Mouse (Mus musculus): ENCODE measurements around the gene Ajap1. TPM values are rescaled to one million over a fixed set of nuclear protein-coding genes. Genes with fewer than 3 reads are reported as not detected.

Gene Ajap1
- polyA plus RNA-seq (2015; fragmentation: Nextera tagmentation; extraction: Ambion mirVana): 0.13 and 0.66 TPM in 2 replicates

DNA sequence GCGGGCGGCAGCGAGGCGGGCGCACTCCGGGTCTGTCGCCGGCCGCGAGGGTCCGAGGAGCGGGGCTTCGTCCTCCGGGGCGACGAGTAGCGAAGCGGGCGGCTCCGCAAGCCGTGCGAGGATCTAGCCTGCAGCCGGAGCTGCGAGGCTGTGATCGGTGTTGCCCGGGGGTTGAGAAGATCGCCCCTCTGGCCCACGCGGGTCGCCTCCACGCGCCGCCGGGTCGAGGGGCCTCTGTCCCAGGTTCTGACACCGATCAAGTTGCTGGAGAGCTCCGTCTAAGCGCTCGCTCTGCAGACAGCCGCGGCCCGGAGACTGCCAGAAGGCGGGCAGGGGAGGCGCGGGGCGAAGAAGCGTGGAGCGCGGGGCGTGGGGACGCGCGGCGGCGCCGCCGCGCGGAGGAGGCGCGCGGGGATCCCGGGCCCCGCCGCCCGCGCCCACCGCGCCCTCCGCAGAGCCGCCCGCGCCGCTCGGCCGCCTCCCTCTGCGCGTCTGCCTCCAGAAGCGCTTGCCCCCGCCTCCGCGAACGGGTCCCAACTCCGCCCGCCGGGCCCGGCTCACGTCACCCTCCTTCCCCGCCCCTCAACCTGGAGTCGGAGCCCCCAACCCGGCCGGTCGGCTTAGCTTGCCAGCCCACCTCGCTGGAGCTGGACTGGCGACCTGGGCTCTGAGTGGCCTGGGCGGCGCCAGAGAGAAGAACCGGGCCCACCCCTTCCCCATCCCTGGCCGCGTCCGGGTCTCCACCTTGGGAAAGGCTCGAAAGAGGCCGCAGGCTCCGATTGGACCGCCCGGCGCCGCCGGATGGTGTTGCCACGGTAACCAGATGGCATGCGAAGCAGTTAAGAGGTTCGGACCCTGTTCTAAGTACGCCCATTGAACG, at the start of gene Ajap1:
TSS of gene Ajap1 (minus strand) at position 353 of the 880 bp plus-strand sequence.
- 2% methylated on average over 82 of the region's 114 CpGs for WGBS
- Histone ChIP-seq H3K4me1 (replicated peaks) (peaks cover 21% of the 10 kb centered on the region), H3K9ac (no peak within 1 kb of the TSS; the same call in 1 of the 2 replicates), H3K4me3 (peak within 1 kb of the TSS; percentile 36), H3K4me2 (peak within 1 kb of the TSS; percentile 67), H3K27me3 (peaks cover 96% of the 10 kb centered on the region), H3K36me3 (no peaks in the 10 kb centered on the region), H3K27ac (no peak within 1 kb of the TSS), H3K9me3 (replicated peaks) (no peaks in the 10 kb centered on the region)
- no peak for ATAC-seq (replicated peaks; ENCODE audit: insufficient number of reproducible peaks, insufficient read depth, low FRiP score, low read depth)

GRCm38 (mm10) chr4:153530536-153530935, 47.9 kb upstream of the Ajap1 start:
- Histone ChIP-seq H3K9me3 (replicated peaks) (no peaks in the 10 kb centered on the region), H3K27me3 (0 out of 2 replicates have a peak, but pooled peaks cover 4% of the 10 kb centered on the region), H3K4me2 (no peak overlapping the region), H3K36me3 (no peaks in the 10 kb centered on the region), H3K4me1 (replicated peaks) (peaks cover 9% of the 10 kb centered on the region), H3K4me3 (no peak overlapping the region), H3K9ac (no peak overlapping the region), H3K27ac (no peak overlapping the region)
- no peak for ATAC-seq (replicated peaks; ENCODE audit: insufficient number of reproducible peaks, insufficient read depth, low FRiP score, low read depth)
- WGBS: 62% methylated on average over 14 of the region's 14 CpGs

DNA sequence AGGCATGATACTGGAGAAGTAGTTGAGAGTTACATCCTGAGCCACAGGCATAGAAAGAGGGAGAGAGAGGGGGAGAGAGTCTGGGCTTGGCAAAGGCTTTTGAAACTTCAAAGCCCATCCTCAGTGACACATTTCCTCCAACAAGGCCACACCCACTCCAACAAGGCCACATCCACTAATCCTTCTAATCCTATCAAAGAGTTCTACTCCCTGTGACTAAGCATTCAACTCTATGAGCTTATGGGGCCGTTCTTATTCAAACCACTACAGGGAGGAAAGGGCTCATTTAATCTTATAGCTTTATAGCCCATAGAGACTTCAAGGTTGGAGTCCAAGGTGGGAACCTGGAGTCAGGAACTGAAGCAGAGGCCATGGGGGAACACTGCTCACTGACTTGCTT, 39.0 kb upstream of the Ajap1 start:
- H3K9ac ChIP-seq: no peak overlapping the region
- no peak overlapping the region for H3K4me2 ChIP-seq
- WGBS: 58% methylated on average over 1 of the region's 1 CpGs
- no peak overlapping the region for H3K27ac ChIP-seq
- 0 out of 2 replicates have a peak, but pooled peaks cover 4% of the 10 kb centered on the region for H3K27me3 ChIP-seq
- no peak overlapping the region for H3K4me3 ChIP-seq
- no peaks in the 10 kb centered on the region; the same call in 1 of the 2 replicates for H3K9me3 ChIP-seq (replicated peaks)
- no peak for ATAC-seq (replicated peaks; ENCODE audit: insufficient number of reproducible peaks, insufficient read depth, low FRiP score, low read depth)
- H3K4me1 ChIP-seq (replicated peaks): no peaks in the 10 kb centered on the region
- no peaks in the 10 kb centered on the region for H3K36me3 ChIP-seq

DNA sequence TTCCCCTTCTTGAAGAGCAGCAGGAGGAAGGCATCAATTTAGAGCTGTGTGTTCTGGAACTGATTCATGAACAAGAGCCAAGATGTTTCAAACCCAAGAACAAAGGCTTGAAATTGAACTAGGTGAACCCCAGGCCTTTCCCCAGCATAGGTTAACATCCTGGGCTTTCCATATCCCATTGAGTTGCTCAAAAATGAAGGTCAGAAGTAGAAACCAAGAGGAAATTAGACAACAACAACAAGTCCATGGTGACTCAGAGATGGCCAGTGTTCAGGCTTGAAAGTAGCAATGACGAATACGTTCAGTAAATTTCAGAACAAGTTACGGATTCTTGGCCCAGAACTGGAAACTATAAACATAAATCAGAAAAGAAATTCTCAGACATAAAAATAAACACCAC, 37.3 kb upstream of the Ajap1 start:
- Histone ChIP-seq H3K27ac (no peak overlapping the region), H3K4me2 (no peak overlapping the region), H3K4me1 (replicated peaks) (no peaks in the 10 kb centered on the region), H3K27me3 (no peaks in the 10 kb centered on the region), H3K9ac (no peak overlapping the region), H3K4me3 (no peak overlapping the region), H3K9me3 (replicated peaks) (no peaks in the 10 kb centered on the region; the same call in 1 of the 2 replicates), H3K36me3 (no peaks in the 10 kb centered on the region)
- ATAC-seq (replicated peaks; ENCODE audit: insufficient number of reproducible peaks, insufficient read depth, low FRiP score, low read depth): no peak
- 80% methylated on average over 3 of the region's 3 CpGs for WGBS

DNA sequence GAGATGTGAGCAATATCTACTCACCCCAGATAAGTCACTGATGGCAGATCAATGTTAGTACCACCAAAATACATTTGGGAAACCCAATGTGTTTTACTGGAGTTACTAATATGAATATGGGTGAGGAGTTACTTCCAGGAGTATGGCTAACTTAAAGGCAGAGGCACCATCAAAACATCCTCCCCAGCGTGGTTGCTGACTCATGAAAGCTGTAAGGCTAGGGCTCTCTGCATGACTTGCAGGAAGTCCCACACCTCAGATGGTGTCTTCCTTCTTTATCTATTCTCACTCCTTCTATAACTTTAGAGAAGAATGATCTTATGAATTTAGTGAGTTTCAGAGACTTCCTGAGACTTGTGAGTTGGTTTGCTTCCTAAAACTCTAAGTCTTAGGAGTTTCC, 36.7 kb upstream of the Ajap1 start:
- no peak for ATAC-seq (replicated peaks; ENCODE audit: insufficient number of reproducible peaks, insufficient read depth, low FRiP score, low read depth)
- H3K27me3 ChIP-seq: no peaks in the 10 kb centered on the region
- H3K4me2 ChIP-seq: no peak overlapping the region
- H3K4me1 ChIP-seq (replicated peaks): no peaks in the 10 kb centered on the region
- H3K36me3 ChIP-seq: no peaks in the 10 kb centered on the region
- WGBS: 78% methylated on average over 1 of the region's 1 CpGs
- H3K9me3 ChIP-seq (replicated peaks): no peaks in the 10 kb centered on the region; the same call in 1 of the 2 replicates
- H3K9ac ChIP-seq: no peak overlapping the region
- H3K4me3 ChIP-seq: no peak overlapping the region
- H3K27ac ChIP-seq: no peak overlapping the region

GRCm38 (mm10) chr4:153515786-153516185, 33.2 kb upstream of the Ajap1 start:
- Histone ChIP-seq H3K9ac (no peak overlapping the region), H3K27me3 (no peaks in the 10 kb centered on the region), H3K36me3 (no peaks in the 10 kb centered on the region), H3K4me3 (no peak overlapping the region), H3K4me1 (replicated peaks) (no peaks in the 10 kb centered on the region), H3K9me3 (replicated peaks) (no peaks in the 10 kb centered on the region; the same call in 1 of the 2 replicates), H3K27ac (no peak overlapping the region), H3K4me2 (no peak overlapping the region)
- no peak for ATAC-seq (replicated peaks; ENCODE audit: insufficient number of reproducible peaks, insufficient read depth, low FRiP score, low read depth)
- WGBS: 73% methylated on average over 10 of the region's 10 CpGs

DNA sequence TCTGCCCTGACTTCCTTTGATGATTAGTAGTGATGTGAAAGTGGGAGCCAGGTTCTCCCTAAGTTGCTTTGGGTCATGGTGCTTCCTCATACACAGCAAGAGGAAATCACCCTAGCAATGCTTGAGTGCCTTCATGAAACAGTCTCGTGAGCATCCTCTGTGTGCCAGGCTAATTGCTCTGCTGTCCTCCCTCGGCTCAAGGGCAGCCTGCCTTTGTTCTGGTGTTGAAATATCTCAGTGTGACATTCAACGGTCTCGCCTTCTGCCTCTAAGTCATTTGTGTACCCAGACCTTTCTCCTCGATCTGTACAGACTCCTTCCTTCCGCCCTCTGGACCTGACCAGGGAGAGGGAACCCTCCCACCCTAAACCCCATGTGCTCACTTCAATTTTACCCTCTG, 31.5 kb upstream of the Ajap1 start:
- no peaks in the 10 kb centered on the region for H3K4me1 ChIP-seq (replicated peaks)
- no peak overlapping the region for H3K9ac ChIP-seq
- WGBS: 62% methylated on average over 6 of the region's 6 CpGs
- no peaks in the 10 kb centered on the region; the same call in 1 of the 2 replicates for H3K9me3 ChIP-seq (replicated peaks)
- no peaks in the 10 kb centered on the region for H3K27me3 ChIP-seq
- H3K27ac ChIP-seq: no peak overlapping the region
- H3K36me3 ChIP-seq: no peaks in the 10 kb centered on the region
- ATAC-seq (replicated peaks; ENCODE audit: insufficient number of reproducible peaks, insufficient read depth, low FRiP score, low read depth): no peak
- no peak overlapping the region for H3K4me2 ChIP-seq
- H3K4me3 ChIP-seq: no peak overlapping the region

GRCm38 (mm10) chr4:153511530-153511929, 28.9 kb upstream of the Ajap1 start:
- H3K9me3 ChIP-seq (replicated peaks): no peaks in the 10 kb centered on the region; the same call in 1 of the 2 replicates
- H3K9ac ChIP-seq: no peak overlapping the region
- H3K27me3 ChIP-seq: no peaks in the 10 kb centered on the region
- no peaks in the 10 kb centered on the region for H3K36me3 ChIP-seq
- H3K4me1 ChIP-seq (replicated peaks): no peaks in the 10 kb centered on the region
- peak; percentile 43 for ATAC-seq (replicated peaks; ENCODE audit: insufficient number of reproducible peaks, insufficient read depth, low FRiP score, low read depth)
- H3K4me3 ChIP-seq: no peak overlapping the region
- no peak overlapping the region for H3K27ac ChIP-seq
- 93% methylated on average over 1 of the region's 1 CpGs for WGBS
- H3K4me2 ChIP-seq: no peak overlapping the region

GRCm38 (mm10) chr4:153501936-153502335, 19.3 kb upstream of the Ajap1 start:
- Histone ChIP-seq H3K4me3 (no peak overlapping the region), H3K9ac (no peak overlapping the region), H3K9me3 (replicated peaks) (no peaks in the 10 kb centered on the region), H3K36me3 (no peaks in the 10 kb centered on the region), H3K4me2 (no peak overlapping the region), H3K27ac (no peak overlapping the region), H3K27me3 (no peaks in the 10 kb centered on the region), H3K4me1 (replicated peaks) (no peaks in the 10 kb centered on the region)
- no peak for ATAC-seq (replicated peaks; ENCODE audit: insufficient number of reproducible peaks, insufficient read depth, low FRiP score, low read depth)
- WGBS: 24% methylated on average over 7 of the region's 7 CpGs

GRCm38 (mm10) chr4:153492444-153492843, 9.8 kb upstream of the Ajap1 start:
- no peak overlapping the region for H3K9ac ChIP-seq
- H3K4me2 ChIP-seq: no peak overlapping the region
- ATAC-seq (replicated peaks; ENCODE audit: insufficient number of reproducible peaks, insufficient read depth, low FRiP score, low read depth): no peak
- H3K36me3 ChIP-seq: no peaks in the 10 kb centered on the region
- peaks cover 8% of the 10 kb centered on the region; the same call in 1 of the 2 replicates for H3K27me3 ChIP-seq
- WGBS: 48% methylated on average over 9 of the region's 9 CpGs
- no peak overlapping the region for H3K4me3 ChIP-seq
- no peaks in the 10 kb centered on the region for H3K4me1 ChIP-seq (replicated peaks)
- no peaks in the 10 kb centered on the region for H3K9me3 ChIP-seq (replicated peaks)
- H3K27ac ChIP-seq: no peak overlapping the region

GRCm38 (mm10) chr4:153489116-153489515, 6.5 kb upstream of the Ajap1 start:
- 70% methylated on average over 8 of the region's 8 CpGs for WGBS
- Histone ChIP-seq H3K9ac (no peak overlapping the region), H3K4me3 (no peak overlapping the region), H3K27me3 (peaks cover 38% of the 10 kb centered on the region), H3K4me1 (replicated peaks) (no peaks in the 10 kb centered on the region), H3K27ac (no peak overlapping the region), H3K4me2 (no peak overlapping the region), H3K36me3 (no peaks in the 10 kb centered on the region), H3K9me3 (replicated peaks) (no peaks in the 10 kb centered on the region)
- ATAC-seq (replicated peaks; ENCODE audit: insufficient number of reproducible peaks, insufficient read depth, low FRiP score, low read depth): no peak

- H3K27me3 ChIP-seq: peaks cover 70% of the 10 kb centered on the region
- H3K36me3 ChIP-seq: no peaks in the 10 kb centered on the region
- WGBS: 53% methylated on average over 4 of the region's 4 CpGs
Observed at GRCm38 (mm10) chr4:153485913-153486312, 3.3 kb upstream of the Ajap1 start.

More at GRCm38 (mm10) chr4:153485913-153486312, 3.3 kb upstream of the Ajap1 start:
- ATAC-seq (replicated peaks; ENCODE audit: insufficient number of reproducible peaks, insufficient read depth, low FRiP score, low read depth): no peak
- Histone ChIP-seq H3K4me1 (replicated peaks) (peaks cover 21% of the 10 kb centered on the region), H3K4me2 (no peak overlapping the region), H3K27ac (no peak overlapping the region), H3K4me3 (no peak overlapping the region), H3K9me3 (replicated peaks) (no peaks in the 10 kb centered on the region), H3K9ac (no peak overlapping the region)
